Mouse (Mus musculus) adrenal gland, postnatal 25 days (tissue): Measurements from ENCODE around the gene Arid4b. TPM values are rescaled to one million over a fixed set of nuclear protein-coding genes. Genes with fewer than 3 reads are reported as not detected.
"Not testable (repeated sequence)": the region's sequence is repeated elsewhere in the genome, so short reads cannot be mapped to it uniquely, and the experiment has no call there.

Experiments used
- DNase-seq: peaks from one replicate; pipeline ENCODE4 v3.0.0; 2021; ENCODE audit warnings: mixed read lengths
- long read RNA-seq: library from polyadenylated mRNA; stranded (forward); transcript quantifications from one replicate; pipeline ENCODE4 v2.0.0, GENCODE M21; 2021
- total RNA-seq: library from RNA; stranded (reverse); gene quantifications from 2 replicates; pipeline ENCODE4 v1.2.3, GENCODE M21; 2021

Arid4b gene
- 39.6 and 49.6 TPM in 2 replicates for total RNA-seq
- long read RNA-seq, partial matches to known transcripts = 17 of 25 reads
- long read RNA-seq, other reads (novel, unspliced or antisense) = 4 of 25 reads

DNA sequence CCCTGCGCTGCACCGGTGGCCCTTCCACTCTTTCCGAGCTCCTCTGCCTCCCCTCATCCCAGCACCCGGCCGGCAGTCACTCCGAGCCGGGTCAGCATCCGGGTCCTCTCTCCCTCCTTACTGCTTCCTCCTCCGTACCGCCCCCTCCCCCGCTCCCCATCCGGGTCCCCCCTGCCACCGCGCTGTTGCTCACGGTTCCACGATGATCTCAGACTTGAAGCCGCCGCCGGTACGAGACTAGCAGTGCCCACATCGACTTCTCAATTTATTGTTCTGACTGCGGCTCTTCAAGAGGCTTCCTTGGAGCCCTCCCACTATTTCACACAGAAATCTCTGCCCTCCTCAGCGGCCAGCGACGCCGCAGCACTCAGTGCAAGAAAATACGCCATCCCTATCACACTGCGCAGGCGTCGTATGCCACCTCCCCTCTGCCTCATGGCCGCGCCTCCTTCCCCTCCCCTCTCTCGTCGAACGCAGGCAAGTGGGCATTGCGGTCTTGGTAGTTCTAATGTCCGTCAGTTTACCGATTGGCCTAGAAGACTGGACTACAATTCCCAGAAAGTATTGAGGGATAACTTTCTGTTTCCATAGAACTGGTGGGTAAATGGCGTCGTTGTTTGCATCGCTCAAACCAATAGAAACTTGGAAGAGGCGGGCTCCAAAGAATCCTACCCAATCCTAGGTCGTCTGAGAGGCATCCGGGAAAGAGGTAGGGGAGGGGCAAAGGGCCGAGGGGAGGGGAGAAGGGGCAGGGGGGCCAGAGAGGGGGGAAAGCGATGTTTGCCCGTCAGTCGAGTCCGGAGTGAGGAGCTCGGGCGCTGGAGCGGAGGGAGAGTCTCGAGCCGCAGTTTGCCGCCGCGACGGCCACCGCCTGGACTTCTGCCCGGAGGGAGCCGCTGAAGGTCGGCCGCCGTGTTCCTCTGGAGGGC lies at the start of gene Arid4b, which contains the start of gene Ggps1:
Gene Arid4b, plus strand, starts transcription at position 220 of the 929 bp plus-strand sequence.
Gene Ggps1, minus strand, starts transcription at position 476 of the 929 bp plus-strand sequence.
- DNase-seq = peak; percentile 94

DNA sequence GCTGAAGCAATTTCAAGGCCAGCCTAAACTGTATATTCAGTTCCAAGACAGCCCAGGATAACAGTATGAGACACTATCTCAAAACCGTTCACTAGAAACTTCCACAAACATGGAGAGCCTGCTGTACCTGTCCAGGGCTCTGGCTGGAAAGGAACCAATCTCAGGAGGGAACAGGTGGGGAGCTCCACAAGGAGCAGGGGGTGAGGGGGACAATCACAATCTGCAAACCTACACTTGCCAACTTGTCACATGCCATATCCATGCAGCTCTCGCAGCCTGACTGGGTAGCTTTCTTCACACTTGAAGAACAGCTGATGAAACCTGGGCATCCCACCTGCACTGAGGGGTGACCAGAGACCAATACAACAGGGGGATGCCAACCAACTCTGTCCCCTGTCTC lies 49.0 kb upstream of the Arid4b start:
- DNase-seq = no peak

DNA sequence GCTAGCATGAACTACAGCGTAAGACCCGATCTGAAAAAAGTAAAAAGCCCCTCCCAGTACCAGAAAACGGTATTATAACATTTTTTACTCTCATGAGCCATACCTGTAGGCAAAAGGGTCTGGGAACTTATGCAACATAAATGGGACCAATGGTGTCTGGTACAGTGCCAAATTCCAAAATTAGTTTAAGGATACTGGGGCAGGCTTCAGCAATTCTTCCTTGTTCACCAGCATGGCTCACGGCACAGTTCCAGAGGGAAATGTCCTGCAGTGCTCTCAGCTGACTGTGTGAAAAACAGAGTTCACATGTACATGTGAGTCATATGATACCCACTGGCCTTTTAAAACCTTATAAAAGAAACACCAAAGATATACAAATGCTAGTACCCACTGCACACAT lies 48.5 kb upstream of the Arid4b start:
- no peak for DNase-seq

DNA sequence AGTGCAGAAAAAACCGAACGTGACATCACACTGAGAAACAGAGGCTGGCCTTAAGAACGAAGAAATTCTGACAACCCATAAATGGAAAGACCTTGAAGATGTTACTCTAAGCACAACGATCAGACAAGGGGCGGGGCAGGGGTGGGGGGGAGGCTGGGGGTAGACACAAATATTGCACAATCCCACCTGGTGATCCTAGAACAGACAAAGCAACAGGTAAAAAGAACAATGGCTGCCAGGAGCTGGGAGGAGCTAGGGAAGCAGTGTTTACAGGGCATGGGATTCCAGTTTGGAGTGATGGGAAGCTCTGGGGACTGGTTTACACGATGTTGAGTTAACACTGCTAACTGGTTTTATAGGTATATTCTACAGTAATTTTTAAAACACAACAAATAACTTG lies 47.4 kb upstream of the Arid4b start:
- no peak for DNase-seq

DNA sequence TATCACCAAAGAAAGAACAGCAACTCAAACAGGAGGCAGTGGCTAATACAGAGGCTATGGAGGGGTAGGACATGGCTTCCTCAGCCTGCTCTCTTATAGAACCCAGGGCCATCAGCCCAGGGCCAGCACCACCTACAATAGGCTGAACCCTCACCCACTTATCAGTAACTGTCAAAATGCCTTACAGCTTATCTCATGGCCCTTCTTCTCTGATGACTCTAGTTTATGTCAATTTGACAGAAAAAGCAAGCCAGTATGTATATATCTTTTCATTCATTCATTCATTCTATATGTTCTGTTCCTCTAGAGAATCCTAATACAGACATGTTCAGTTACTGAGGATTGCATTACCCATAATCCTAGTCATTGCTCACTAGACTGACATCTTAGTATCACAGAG lies 44.7 kb upstream of the Arid4b start:
- DNase-seq = no peak

DNA sequence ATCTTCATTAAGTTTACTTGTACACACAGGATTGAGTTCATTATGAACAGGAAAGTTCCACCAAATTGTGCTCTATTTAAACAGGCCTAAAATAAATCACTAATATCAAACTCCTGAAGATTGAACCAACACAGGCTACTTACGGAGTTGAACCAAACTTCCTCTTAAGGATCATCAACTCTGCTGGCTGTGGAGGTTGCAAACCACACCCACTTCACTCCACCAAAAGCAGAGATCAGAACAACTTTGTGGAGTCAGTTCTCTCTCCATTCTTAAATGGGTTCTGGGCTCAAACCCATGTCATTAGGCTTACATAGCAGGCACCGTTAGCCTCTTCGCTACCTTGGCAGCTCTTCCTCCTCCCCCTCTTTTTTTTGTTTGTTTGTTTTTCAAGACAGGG lies 44.2 kb upstream of the Arid4b start:
- no peak for DNase-seq

DNA sequence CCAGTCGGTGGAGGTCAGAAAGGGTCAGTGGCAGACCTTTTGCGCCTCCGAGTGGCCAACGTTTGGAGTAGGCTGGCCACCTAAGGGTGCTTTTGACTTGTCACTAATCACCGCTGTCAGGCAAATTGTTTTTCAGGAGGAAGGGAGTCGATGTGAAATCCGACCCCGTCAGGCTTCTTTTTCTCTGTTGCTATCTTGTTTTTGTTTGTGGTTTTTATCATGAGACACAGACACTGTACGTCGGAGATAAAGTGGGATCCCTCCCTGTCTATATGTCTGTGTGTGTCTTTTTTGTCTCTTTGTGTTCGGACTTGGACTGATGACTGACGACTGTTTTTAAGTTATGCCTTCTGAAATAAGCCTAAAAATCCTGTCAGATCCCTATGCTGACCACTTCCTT lies 41.6 kb upstream of the Arid4b start:
- not testable (repeated sequence) for DNase-seq

DNA sequence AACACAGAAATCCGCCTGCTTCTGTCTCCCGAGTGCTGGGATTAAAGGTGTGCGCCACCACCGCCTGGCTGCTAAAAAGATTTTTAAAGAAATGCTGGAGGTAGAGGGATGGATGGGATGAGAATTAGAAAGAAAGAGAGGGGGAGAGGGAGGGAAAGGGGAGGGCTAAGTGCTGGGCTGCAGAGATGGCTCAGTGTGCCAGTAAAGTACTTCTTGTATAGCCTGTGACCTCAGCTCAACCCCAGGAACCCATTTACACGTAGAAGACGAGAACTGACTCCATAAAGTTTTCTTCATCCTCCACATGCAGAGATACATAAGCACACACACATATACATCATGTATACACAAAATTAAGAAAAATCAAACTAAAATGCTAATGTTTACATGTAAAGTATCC lies 37.5 kb upstream of the Arid4b start:
- no peak for DNase-seq

DNA sequence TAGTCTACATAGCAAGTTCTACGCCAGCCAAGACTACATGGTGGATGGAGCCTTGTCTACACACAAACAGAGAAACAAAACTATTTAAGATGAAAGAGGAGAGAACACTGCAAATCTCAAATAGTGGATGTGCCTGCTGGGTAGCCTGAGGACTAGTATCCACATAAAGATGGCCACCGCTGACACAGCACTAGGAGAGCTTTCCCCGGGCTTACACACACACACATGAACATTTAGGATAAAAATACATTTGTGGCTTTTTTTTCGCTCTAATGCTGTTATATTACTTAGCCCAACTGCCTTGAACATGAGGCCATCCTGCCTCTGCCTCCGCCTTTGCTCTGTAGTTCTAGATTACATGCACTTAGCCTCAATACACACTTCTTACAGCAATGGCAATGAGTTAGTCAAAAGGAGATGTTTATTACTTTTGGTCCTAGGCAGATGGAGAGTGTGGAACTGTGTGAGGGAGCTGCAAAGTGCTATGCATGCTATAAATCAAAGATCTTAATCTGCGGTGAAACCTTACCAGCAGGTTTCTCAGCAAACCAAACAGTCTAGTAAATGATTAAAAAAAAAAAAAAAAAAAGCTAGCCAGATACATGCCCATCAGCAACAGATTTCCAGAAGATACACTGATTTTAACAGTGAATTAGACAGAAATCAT lies 36.7 kb upstream of the Arid4b start:
- DNase-seq = no peak

DNA sequence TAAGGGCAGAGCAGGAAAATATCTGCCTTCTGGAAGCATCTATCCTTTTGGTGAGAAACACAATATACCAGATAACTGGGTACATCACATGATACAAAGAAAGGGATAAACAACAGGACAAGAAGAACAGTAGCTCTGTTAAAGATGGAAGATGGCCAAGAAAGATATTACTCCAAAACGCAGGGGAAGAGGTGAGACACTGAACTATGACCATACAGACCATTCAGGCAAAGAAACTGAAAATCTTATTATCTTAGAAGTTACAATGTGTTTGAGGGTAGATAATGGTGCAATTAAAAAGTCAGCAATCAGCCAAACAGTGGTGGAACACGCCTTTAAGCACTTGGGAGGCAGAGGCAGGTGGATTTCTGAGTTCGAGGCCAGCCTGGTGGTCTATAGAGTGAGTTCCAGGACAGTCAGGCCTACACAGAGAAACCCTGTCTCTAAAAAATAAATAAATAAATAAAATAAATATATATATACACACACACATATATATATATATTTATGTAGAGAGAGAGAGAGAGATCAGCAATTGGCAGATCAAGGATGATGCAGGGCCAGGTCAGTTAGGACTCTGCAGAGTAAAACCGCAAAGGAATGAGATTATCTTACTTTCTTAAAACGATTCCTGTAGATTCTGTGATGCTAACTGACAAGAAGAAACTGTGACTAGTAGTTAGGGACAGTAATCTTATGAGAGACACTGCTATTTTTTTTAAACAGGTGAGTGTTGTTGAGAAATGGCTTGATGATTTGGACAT lies 29.5 kb upstream of the Arid4b start:
- DNase-seq = no peak

DNA sequence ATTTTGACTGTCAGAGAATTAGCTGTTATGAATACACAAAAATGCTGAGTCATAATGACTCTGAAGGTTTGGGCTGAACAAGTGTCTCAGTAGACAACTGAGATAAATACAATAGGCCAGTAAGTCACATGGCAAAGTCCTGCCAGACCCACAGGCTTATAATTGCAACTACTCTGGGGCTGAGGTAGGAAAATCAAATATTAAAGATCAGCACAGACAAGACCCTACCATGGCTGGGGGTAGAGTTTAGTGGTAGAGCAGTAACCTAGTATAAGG lies 29.0 kb upstream of the Arid4b start:
- no peak for DNase-seq

DNA sequence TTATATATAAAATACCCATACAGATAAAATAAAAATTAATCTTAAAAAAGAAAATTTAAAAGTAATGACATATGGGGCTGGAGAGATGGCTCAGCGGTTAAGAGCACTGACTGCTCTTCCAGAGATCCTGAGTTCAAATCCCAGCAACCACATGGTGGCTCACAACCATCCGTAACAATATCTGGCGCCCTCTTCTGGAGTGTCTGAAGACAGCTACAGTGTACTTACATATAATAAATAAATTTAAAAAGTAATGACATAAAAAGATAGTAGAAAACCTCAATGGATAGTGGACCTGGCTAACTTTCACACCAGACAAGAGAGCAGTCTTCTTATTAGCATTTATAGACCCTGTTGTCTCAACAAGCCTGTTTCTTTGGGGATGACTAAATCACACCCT lies 27.7 kb upstream of the Arid4b start:
- not testable (repeated sequence) for DNase-seq

DNA sequence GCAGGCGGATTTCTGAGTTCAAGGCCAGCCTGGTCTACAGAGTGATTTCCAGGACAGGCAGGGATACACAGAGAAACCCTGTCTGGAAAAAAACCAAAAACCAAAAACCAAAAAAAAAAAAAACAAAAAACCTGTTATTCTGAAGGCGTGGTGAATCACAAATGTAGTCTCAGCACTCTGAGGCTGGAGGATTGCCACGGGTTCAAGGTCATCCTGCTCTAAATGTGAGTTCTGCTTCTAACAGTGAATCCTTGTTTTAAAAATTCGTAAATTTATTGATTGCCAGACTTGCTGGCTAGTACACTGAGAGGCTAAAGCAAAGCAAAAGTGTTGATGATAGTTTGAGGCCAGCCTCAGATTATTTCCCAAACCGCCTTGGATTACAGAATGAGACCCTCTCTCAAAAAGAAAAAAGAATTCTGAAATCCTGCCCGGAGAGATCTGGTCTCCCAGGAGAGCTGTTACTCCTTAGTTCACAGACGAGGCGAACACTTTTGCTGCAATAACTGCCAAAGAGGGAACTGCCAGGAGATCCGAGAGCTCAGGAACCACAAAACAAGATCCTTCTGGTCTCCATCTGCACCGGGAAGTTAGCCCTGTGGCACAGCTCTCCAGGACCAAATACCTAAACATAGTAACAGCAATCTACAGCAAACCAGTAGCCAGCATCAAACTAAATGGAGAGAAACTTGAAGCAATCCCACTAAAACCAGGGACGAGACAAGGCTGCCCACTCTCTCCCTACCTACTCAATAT lies 27.0 kb upstream of the Arid4b start:
- DNase-seq = peak; percentile 61

DNA sequence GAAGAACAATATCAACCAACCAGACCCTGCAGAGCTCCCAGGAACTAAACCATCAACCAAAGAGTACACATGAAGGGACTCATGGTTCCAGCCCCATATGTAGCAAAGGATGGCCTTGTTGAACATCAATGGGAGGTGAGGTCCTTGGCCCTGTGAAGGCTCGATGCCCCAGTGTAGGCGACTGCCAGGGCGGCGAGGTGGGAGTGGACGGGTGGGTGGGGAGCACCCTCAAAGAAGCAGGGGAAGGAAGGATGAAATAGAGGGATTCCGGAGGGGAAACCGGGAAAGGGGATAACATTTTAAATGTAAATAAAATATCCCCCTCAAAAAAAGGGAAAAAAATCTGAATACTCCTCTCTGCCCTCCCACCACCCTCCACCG lies 24.1 kb upstream of the Arid4b start:
- DNase-seq = no peak

DNA sequence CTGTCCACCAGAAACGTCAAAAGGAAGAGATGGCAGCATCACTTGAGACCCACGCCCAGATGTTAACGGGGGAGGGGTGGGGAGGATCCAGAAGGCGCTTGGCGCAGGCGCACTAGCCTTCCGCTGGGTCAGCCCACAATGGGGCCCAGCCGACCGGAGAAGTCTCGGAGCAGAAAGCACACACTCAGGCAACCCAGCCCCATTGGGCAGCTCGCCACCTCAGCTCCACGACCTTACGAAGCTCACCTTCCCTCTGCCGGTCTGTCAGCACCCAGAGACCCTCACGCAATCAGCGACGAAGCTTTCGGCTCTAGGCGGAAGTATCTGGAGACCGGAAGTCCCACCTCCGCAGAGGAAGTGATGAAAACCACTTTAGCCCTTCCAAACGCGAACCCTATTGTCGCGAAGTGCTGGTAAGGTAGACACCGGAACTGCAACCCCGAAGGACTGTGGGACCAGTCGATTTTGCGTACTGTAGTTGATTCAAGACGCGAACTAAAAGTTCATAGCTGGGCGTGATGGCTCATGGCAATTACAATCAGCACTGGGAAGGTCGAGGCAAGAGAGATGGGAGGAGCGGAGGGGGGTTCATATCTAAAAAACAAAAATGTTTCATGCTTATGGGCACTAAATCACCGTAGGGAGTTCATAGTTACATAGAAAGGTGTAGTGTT lies 23.6 kb upstream of the Arid4b start, which contains the start of gene Tbce:
Gene Tbce, minus strand, starts transcription at position 347 of the 674 bp plus-strand sequence.
- peak; percentile 89 for DNase-seq

DNA sequence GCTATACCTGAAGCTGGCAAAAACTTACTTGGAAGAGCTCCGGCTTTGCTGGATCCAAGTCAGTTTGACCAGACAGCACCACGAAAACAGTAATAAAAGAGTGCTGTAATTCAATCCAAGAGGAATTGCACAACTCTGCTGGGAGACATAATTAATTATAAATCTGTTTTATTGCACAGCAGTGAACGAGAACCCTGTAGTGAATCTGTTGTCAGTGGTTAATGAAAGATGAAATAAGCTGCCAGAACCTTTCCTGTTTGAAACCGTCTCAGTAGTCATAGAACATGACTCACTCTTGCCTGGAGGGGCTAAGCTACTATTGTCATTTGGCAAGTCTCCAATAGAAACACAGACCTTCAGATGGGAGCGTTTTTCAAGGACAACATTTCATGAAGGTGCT lies 22.8 kb upstream of the Arid4b start:
- DNase-seq = no peak

DNA sequence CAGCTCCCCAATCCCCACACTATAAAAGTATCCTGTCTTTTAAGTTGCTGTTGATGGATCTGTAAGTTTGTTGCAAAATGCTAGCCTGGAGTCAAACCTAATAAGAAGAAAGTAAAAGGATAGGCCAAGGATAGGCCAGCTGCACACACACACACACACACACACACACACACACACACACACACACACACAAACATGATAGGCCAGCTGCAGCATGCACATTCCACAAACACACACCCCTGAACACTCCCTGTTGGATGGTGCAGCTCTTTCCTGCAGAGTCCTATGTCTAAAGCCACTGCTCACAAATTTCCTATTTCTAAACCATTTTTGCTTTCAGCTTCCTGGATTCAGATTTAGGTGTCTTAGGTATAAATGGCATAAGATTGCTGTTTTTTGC lies 19.2 kb upstream of the Arid4b start:
- no peak for DNase-seq

DNA sequence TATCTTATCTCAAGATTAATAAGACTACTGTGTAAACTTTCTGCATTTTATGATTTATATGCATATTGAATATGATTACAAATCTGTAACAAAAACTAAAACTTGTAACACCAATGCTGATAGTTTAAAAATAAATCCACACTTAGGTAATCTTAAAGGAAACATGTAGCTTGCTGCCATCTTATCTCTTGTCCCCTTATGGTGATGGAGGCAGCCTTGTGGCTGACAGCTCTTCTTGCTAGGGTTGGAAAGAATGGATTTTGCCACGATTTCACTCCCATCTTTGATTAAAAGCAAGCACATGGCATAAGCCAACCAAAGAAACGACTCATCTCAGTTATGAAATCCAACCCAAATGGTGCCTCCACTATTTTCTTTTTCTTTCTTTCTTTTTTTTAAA lies 18.5 kb upstream of the Arid4b start:
- no peak for DNase-seq

DNA sequence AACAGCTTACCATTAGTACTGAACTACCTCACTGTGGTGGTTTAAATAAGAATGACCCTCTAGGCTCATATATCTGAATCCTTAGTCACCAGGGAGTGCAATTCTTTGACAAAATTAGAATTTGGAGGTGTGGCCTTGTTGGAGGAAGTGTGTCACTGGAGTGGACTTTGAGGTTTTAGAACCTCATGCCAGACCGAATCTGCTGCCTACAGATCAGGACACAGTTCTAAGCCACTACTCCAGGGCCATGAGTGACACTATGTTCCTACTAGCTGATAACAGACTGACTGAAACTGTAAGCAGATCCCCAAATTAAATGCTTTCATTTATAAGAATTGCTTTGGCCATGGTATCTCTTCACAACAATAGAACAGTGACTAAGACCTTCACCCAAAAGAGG lies 13.2 kb upstream of the Arid4b start:
- no peak for DNase-seq

DNA sequence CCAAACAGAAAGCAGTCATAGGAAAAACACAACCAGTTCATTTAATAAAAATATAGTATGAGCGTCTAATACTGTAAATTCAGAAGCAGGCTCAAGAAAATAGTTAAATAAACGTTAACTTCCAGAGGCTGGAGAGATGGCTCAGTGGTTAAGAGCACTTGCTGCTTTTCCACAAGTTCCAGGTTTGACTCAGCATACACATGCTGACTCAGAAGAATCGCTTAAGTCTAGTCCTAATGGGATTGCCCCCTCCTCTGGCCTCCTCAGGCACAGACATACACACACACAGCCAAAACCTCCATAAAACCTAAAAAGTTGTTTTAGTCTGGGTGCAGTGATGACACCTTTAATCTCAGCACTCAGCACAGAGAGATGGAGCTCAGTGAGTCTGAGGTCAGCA lies 6.2 kb upstream of the Arid4b start:
- no peak for DNase-seq

DNA sequence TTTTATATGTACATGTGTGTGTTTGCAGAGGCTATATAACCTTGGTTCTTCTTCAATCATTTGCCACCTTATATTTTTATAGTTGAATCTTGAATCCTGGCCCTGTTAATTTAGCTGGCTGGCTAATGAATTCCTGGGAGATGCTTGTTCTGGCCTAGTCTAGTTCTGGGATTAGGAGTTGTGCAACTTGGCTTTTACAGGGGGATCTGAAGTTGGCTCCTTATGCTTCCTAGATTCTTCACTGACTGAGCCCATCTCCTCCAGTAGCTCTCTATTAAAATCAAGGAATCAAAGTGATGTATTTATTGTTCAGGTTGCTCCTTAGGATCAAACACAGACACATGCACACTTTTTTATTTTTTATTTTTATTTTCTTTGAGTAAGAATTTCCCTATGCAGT lies 3.5 kb upstream of the Arid4b start:
- no peak for DNase-seq
